Mouse (Mus musculus): ENCODE measurements around the gene Mif.

DNA sequence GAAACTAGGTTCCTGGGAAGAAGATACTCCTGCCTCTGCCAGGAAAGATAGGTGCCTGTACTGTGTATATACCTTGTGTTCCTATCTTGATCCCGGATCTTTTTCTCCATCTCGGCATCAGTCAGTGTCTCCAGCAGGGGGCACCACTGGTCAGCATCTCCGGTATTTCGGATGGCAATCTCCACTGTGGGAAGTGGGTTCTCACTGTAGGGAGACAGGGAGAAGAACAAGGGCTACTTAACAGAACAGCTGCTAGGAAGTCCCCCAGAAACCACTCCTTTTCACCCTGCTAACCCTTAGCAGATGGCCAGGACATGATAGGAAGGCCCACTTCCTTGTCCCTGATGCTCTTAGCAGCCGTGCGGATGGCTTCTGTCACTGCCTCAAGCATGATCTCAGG is 37.3 kb upstream of the Mif start:
- peak; percentile 39; the same call in 1 of the 2 replicates for TF ChIP-seq CTCF (IDR thresholded peaks at IDR 0.05; ENCODE audit: control insufficient read depth, insufficient read depth, insufficient replicate concordance, low read depth, low read length)
- TF ChIP-seq POLR2A (IDR thresholded peaks at IDR 0.05; ENCODE audit: control insufficient read depth, low read depth, low read length): no peak
